Mouse (Mus musculus) layer of hippocampus, adult 18-20 months (tissue): ENCODE results near the gene Dnah10. TPM values are rescaled to one million over a fixed set of nuclear protein-coding genes. Genes with fewer than 3 reads are reported as not detected.

ENCODE experiments used
- DNase-seq, 2 experiments: peaks; one replicate each; pipeline ENCODE4 v3.0.0; 2022; ENCODE audit warnings: low spot score in 2 of 2
- total RNA-seq, 2 experiments: library from RNA; stranded (reverse); gene quantifications; 2 replicates each; pipeline ENCODE4 v1.2.3; 2021

The Dnah10 gene
- total RNA-seq, 2 experiments from 2014 or later, result 0.38 to 1.1 TPM

GRCm38 (mm10) chr5:124809708-124810366 lies 85.0 kb downstream of the Dnah10 start:
- DNase-seq, result peak; percentile 51 to 85

- DNase-seq, result no peak
Observed at GRCm38 (mm10) chr5:124812466-124812865, 87.6 kb downstream of the Dnah10 start.

- no peak for DNase-seq
Observed at GRCm38 (mm10) chr5:124814797-124815196, 89.9 kb downstream of the Dnah10 start.

- no peak for DNase-seq
Observed at GRCm38 (mm10) chr5:124817050-124817449, 92.2 kb downstream of the Dnah10 start.

GRCm38 (mm10) chr5:124822128-124822894 lies 97.4 kb downstream of the Dnah10 start:
- no peak for DNase-seq

- no peak for DNase-seq
Observed at GRCm38 (mm10) chr5:124830331-124830730, 105.4 kb downstream of the Dnah10 start.

GRCm38 (mm10) chr5:124835218-124835617 lies 110.3 kb downstream of the Dnah10 start:
- peak; percentile 29 to 57 for DNase-seq

- no peak for DNase-seq
Observed at GRCm38 (mm10) chr5:124836075-124836474, 111.2 kb downstream of the Dnah10 start.

GRCm38 (mm10) chr5:124836621-124837020 lies 111.7 kb downstream of the Dnah10 start:
- peak; percentile 48 to 57 for DNase-seq

- no peak for DNase-seq
Observed at GRCm38 (mm10) chr5:124840202-124840601, 115.3 kb downstream of the Dnah10 start.

- DNase-seq, result no peak
Observed at GRCm38 (mm10) chr5:124840669-124841068, 115.8 kb downstream of the Dnah10 start.

- no peak for DNase-seq
Observed at GRCm38 (mm10) chr5:124843386-124843785, 118.5 kb downstream of the Dnah10 start.

GRCm38 (mm10) chr5:124844929-124845328 lies 120.0 kb downstream of the Dnah10 start:
- no peak for DNase-seq

- DNase-seq, result no peak
Observed at GRCm38 (mm10) chr5:124847014-124847413, 122.1 kb downstream of the Dnah10 start.

GRCm38 (mm10) chr5:124848994-124849393 lies 124.1 kb downstream of the Dnah10 start:
- no peak for DNase-seq

GRCm38 (mm10) chr5:124851572-124851971 lies 126.7 kb downstream of the Dnah10 start:
- no peak for DNase-seq

- no peak for DNase-seq
Observed at GRCm38 (mm10) chr5:124852294-124852693, 127.4 kb downstream of the Dnah10 start.

GRCm38 (mm10) chr5:124853079-124853478 lies 128.2 kb downstream of the Dnah10 start:
- peak in 1 of 2 experiments; percentile 32 for DNase-seq

- no peak for DNase-seq
Observed at GRCm38 (mm10) chr5:124854202-124854601, 129.3 kb downstream of the Dnah10 start.

- peak in 1 of 2 experiments; percentile 18 for DNase-seq
Observed at GRCm38 (mm10) chr5:124860013-124860412, 135.1 kb downstream of the Dnah10 start.

GRCm38 (mm10) chr5:124861463-124861862 lies 136.6 kb downstream of the Dnah10 start:
- peak; percentile 35 to 52 for DNase-seq
